Comparison of ENCODE assay signal across 7 mouse cellular contexts in genomic region chr7:19257390-19258022, GRCm38 (mm10). TPM values are rescaled to one million over a fixed set of nuclear protein-coding genes. Genes with fewer than 3 reads are reported as not detected.
A peak's percentile ranks its signal among the peaks of the same experiment; 100 is the strongest.
DNase-seq lines count a peak whose midpoint lies in the region; ATAC-seq lines count a peak whose summit lies in the region.

No protein-coding gene starts in this region.

- peaks cover 73% of the 10 kb centered on the region for H3K36me3 ChIP-seq in intestine, embryonic 14.5 days (ENCODE audit: control insufficient read depth, insufficient read depth, low read length)
- peaks cover 28% of the 10 kb centered on the region; the same call in 1 of the 2 replicates for H3K36me3 ChIP-seq in limb, embryonic 11.5 days (ENCODE audit: control insufficient read depth, insufficient read depth, low read length)
- peaks cover 62% of the 10 kb centered on the region for H3K36me3 ChIP-seq in midbrain, embryonic 12.5 days

- ATAC-seq in intestine, embryonic 14.5 days (replicated peaks; ENCODE audit: low FRiP score, low TSS enrichment, low read depth), result peak; percentile 59
- no peak; the same call in 1 of the 2 replicates for ATAC-seq in limb, embryonic 11.5 days (ENCODE audit: insufficient number of reproducible peaks, low FRiP score, low TSS enrichment, low read depth)
- peak; percentile 66 for ATAC-seq in midbrain, embryonic 12.5 days (ENCODE audit: low FRiP score, low read depth)

- H3K4me1 ChIP-seq in intestine, embryonic 14.5 days (replicated peaks; ENCODE audit: control insufficient read depth, insufficient read depth, low read length), result no peaks in the 10 kb centered on the region
- no peaks in the 10 kb centered on the region for H3K4me1 ChIP-seq in limb, embryonic 11.5 days (ENCODE audit: control insufficient read depth, insufficient read depth, low read length)
- H3K4me1 ChIP-seq in midbrain, embryonic 12.5 days, result no peaks in the 10 kb centered on the region

- H3K4me3 ChIP-seq in intestine, embryonic 14.5 days (ENCODE audit: low read depth, low read length), result no peak overlapping the region
- H3K4me3 ChIP-seq in limb, embryonic 11.5 days (ENCODE audit: low read depth, low read length), result no peak overlapping the region
- H3K4me3 ChIP-seq in midbrain, embryonic 12.5 days, result no peak overlapping the region

- 40% methylated on average over 11 of the region's 11 CpGs for WGBS in intestine, embryonic 14.5 days
- 37% methylated on average over 11 of the region's 11 CpGs for WGBS in limb, embryonic 11.5 days
- 35% methylated on average over 11 of the region's 11 CpGs for WGBS in midbrain, embryonic 12.5 days

- no peak overlapping the region for H3K9ac ChIP-seq in intestine, embryonic 14.5 days (ENCODE audit: low read length)
- H3K9ac ChIP-seq in limb, embryonic 11.5 days (ENCODE audit: low read length), result no peak overlapping the region
- H3K9ac ChIP-seq in midbrain, embryonic 12.5 days (replicated peaks), result no peak overlapping the region

- no peak overlapping the region for H3K27ac ChIP-seq in intestine, embryonic 14.5 days (ENCODE audit: low read depth)
- no peak overlapping the region for H3K27ac ChIP-seq in limb, embryonic 11.5 days (replicated peaks; ENCODE audit: low read depth, low read length)
- H3K27ac ChIP-seq in midbrain, embryonic 12.5 days (replicated peaks), result no peak overlapping the region

- DNase-seq in MEL-GATA-1-ER (ENCODE audit: extremely low read depth, low read depth), result peak; percentile 68
- DNase-seq in c-Kit-positive CD71-positive TER-119-positive erythroid progenitor cells, embryonic 14.5 days (ENCODE audit: low spot score), result peak; percentile 92
- DNase-seq in gastrocnemius, postnatal 25 days, result peak; percentile 65
- peak; percentile 74 for DNase-seq in intestine, embryonic 14.5 days (ENCODE audit: low spot score)
- peak; percentile 61 for DNase-seq in limb, embryonic 11.5 days (ENCODE audit: low spot score)
- peak; percentile 57 to 75 for DNase-seq in spleen, postnatal 36 days (ENCODE audit: low spot score in 2 of 2)

- no peak overlapping the region for H3K4me2 ChIP-seq in intestine, embryonic 14.5 days (ENCODE audit: low read length)
- no peak overlapping the region for H3K4me2 ChIP-seq in limb, embryonic 11.5 days (ENCODE audit: low read depth, severe bottlenecking)
- no peak overlapping the region for H3K4me2 ChIP-seq in midbrain, embryonic 12.5 days (replicated peaks)

- H3K9me3 ChIP-seq in intestine, embryonic 14.5 days (ENCODE audit: control insufficient read depth, low read length), result no peaks in the 10 kb centered on the region
- no peaks in the 10 kb centered on the region for H3K9me3 ChIP-seq in limb, embryonic 11.5 days (ENCODE audit: control insufficient read depth, low read length)
- no peaks in the 10 kb centered on the region for H3K9me3 ChIP-seq in midbrain, embryonic 12.5 days

- no peaks in the 10 kb centered on the region for H3K27me3 ChIP-seq in intestine, embryonic 14.5 days (replicated peaks; ENCODE audit: control insufficient read depth, insufficient read depth, low read length)
- no peaks in the 10 kb centered on the region for H3K27me3 ChIP-seq in limb, embryonic 11.5 days (ENCODE audit: control insufficient read depth, insufficient read depth, low read length)
- no peaks in the 10 kb centered on the region for H3K27me3 ChIP-seq in midbrain, embryonic 12.5 days

RNA-seq across cellular contexts. Expression of gene Vasp, which starts 14.1 kb away (rescaled TPM):
- total RNA-seq in gastrocnemius, postnatal 25 days (2021), result 10 to 100 TPM; 16.3 to 18.0 TPM
- polyA plus RNA-seq in intestine, embryonic 14.5 days (2014; fragmentation: Nextera tagmentation; extraction: Ambion mirVana), result 78.5 and 79.2 TPM in 2 replicates
- 62.3 and 65.6 TPM in 2 replicates for polyA plus RNA-seq in limb, embryonic 11.5 days (2014; fragmentation: Nextera tagmentation; extraction: Ambion mirVana)
- 44.9 and 47.1 TPM in 2 replicates for polyA plus RNA-seq in midbrain, embryonic 12.5 days (2016; fragmentation: Nextera tagmentation; extraction: Ambion mirVana)

RNA-seq across cellular contexts. Expression of gene Ppm1n, which starts 22.4 kb away (rescaled TPM):
- not detected for total RNA-seq in gastrocnemius, postnatal 25 days (2021)
- polyA plus RNA-seq in intestine, embryonic 14.5 days (2014; fragmentation: Nextera tagmentation; extraction: Ambion mirVana), result 0.14 and 0.31 TPM in 2 replicates
- 0.24 TPM in 1 of 2 replicates, not detected in the other for polyA plus RNA-seq in limb, embryonic 11.5 days (2014; fragmentation: Nextera tagmentation; extraction: Ambion mirVana)
- polyA plus RNA-seq in midbrain, embryonic 12.5 days (2016; fragmentation: Nextera tagmentation; extraction: Ambion mirVana), result 0.20 and 0.32 TPM in 2 replicates

RNA-seq across cellular contexts. Expression of gene Rtn2, which starts 24.9 kb away (rescaled TPM):
- 100 to 1,000 TPM; 943 to 950 TPM for total RNA-seq in gastrocnemius, postnatal 25 days (2021)
- 12.2 and 14.3 TPM in 2 replicates for polyA plus RNA-seq in intestine, embryonic 14.5 days (2014; fragmentation: Nextera tagmentation; extraction: Ambion mirVana)
- 9.0 and 10.0 TPM in 2 replicates for polyA plus RNA-seq in limb, embryonic 11.5 days (2014; fragmentation: Nextera tagmentation; extraction: Ambion mirVana)
- 74.6 and 79.7 TPM in 2 replicates for polyA plus RNA-seq in midbrain, embryonic 12.5 days (2016; fragmentation: Nextera tagmentation; extraction: Ambion mirVana)

RNA-seq across cellular contexts. Expression of gene Opa3, which starts 29.4 kb away (rescaled TPM):
- total RNA-seq in gastrocnemius, postnatal 25 days (2021), result 10 to 100 TPM; 39.4 to 41.3 TPM
- 37.4 and 43.9 TPM in 2 replicates for polyA plus RNA-seq in intestine, embryonic 14.5 days (2014; fragmentation: Nextera tagmentation; extraction: Ambion mirVana)
- polyA plus RNA-seq in limb, embryonic 11.5 days (2014; fragmentation: Nextera tagmentation; extraction: Ambion mirVana), result 42.9 and 43.2 TPM in 2 replicates
- polyA plus RNA-seq in midbrain, embryonic 12.5 days (2016; fragmentation: Nextera tagmentation; extraction: Ambion mirVana), result 41.8 and 43.7 TPM in 2 replicates

RNA-seq across cellular contexts. Expression of gene Gpr4, which starts 45.2 kb away (rescaled TPM):
- total RNA-seq in gastrocnemius, postnatal 25 days (2021), result 1 to 10 TPM; 1.7 to 2.4 TPM
- polyA plus RNA-seq in intestine, embryonic 14.5 days (2014; fragmentation: Nextera tagmentation; extraction: Ambion mirVana), result 1.2 and 1.5 TPM in 2 replicates
- polyA plus RNA-seq in limb, embryonic 11.5 days (2014; fragmentation: Nextera tagmentation; extraction: Ambion mirVana), result 8.7 and 10.5 TPM in 2 replicates
- polyA plus RNA-seq in midbrain, embryonic 12.5 days (2016; fragmentation: Nextera tagmentation; extraction: Ambion mirVana), result 1.6 and 2.0 TPM in 2 replicates
